Mouse (Mus musculus) liver, postnatal 0 days (tissue): ENCODE results near the gene Dnajc27. TPM values are rescaled to one million over a fixed set of nuclear protein-coding genes. Genes with fewer than 3 reads are reported as not detected.

ENCODE experiments used
- ATAC-seq: fragments of 200-750 bp; cut with Nextera tagmentation; 2 replicates; pipeline ENCODE4 v1.8.0; 2017; ENCODE audit warnings: mild to moderate bottlenecking, moderate library complexity
- DNase-seq: peaks from one replicate; pipeline ENCODE4 v3.0.0-alpha.2; 2016
- H3K27ac ChIP-seq: fragments of 300-500 bp; sonication (generic); 2 replicates; pipeline ENCODE4 v1.5.1; 2014; ENCODE audit warnings: antibody characterized with exemption, moderate library complexity, mild to moderate bottlenecking, low read depth
- H3K27me3 ChIP-seq: fragments of 300-500 bp; sonication (generic); 2 replicates; pipeline ENCODE4 v1.6.1; 2014; ENCODE audit warnings: low read length, control low read depth, mixed read lengths; ENCODE audit not compliant: insufficient read depth
- H3K36me3 ChIP-seq: fragments of 300-500 bp; sonication (generic); replicated peaks from 2 replicates; pipeline ENCODE4 v1.6.1; 2014; ENCODE audit warnings: mild to moderate bottlenecking, control low read depth, low read length, moderate library complexity, mixed read lengths; ENCODE audit not compliant: insufficient read depth
- H3K4me1 ChIP-seq: fragments of 300-500 bp; sonication (generic); 2 replicates; pipeline ENCODE4 v1.6.1; 2014; ENCODE audit warnings: antibody characterized with exemption, mild to moderate bottlenecking, control low read depth; ENCODE audit not compliant: insufficient read depth
- H3K4me2 ChIP-seq: fragments of 300-500 bp; sonication (generic); 2 replicates; pipeline ENCODE4 v1.6.1; 2014; ENCODE audit warnings: low read depth, mild to moderate bottlenecking, low read length, moderate library complexity, mixed read lengths
- H3K4me3 ChIP-seq: fragments of 300-500 bp; sonication (generic); 2 replicates; pipeline ENCODE4 v1.5.1; 2014; ENCODE audit warnings: low read depth, low read length
- H3K9ac ChIP-seq: fragments of 300-500 bp; sonication (generic); replicated peaks from 2 replicates; pipeline ENCODE4 v1.6.1; 2014; ENCODE audit warnings: mild to moderate bottlenecking, moderate library complexity
- H3K9me3 ChIP-seq: fragments of 300-500 bp; sonication (generic); 2 replicates; pipeline ENCODE4 v1.6.1; 2016; ENCODE audit warnings: mild to moderate bottlenecking, control low read depth, low read length, mixed read lengths
- CTCF ChIP-seq: sonication (generic); IDR thresholded peaks from 2 replicates; pipeline ENCODE4 v1.5.1; 2016; ENCODE audit warnings: antibody characterized with exemption, low read depth
- EP300 ChIP-seq: IDR thresholded peaks from 2 replicates; pipeline ENCODE4 v1.6.1; 2016; ENCODE audit warnings: antibody characterized with exemption, low read depth, mild to moderate bottlenecking
- WGBS: fragments of 180-500 bp; shearing (Covaris S2); extraction: QIAGEN DNeasy Blood & Tissue Kit; methylation state at CpG from one replicate; pipeline ENCODE4 v1.1.7; 2014; ENCODE audit not compliant: insufficient replicate concordance; 5-methylcytosine and 5-hydroxymethylcytosine counted together
- polyA plus RNA-seq: library from polyadenylated mRNA; unstranded; fragments of >200 nt; fragmentation: Nextera tagmentation; extraction: Ambion mirVana; gene quantifications from 2 replicates; pipeline ENCODE4 v1.2.1, GENCODE M21; 2015

Dnajc27 gene
- polyA plus RNA-seq, 1 experiment from 2014 or later: 0.59 TPM

- H3K27me3 ChIP-seq: 0 out of 2 replicates have a peak, but pooled peaks cover 2% of the 10 kb centered on the region
- H3K4me3 ChIP-seq: no peak overlapping the region
- no peak overlapping the region for H3K9ac ChIP-seq
- no peaks in the 10 kb centered on the region for H3K4me1 ChIP-seq
- H3K27ac ChIP-seq: no peak overlapping the region
- H3K9me3 ChIP-seq: no peaks in the 10 kb centered on the region
- no peaks in the 10 kb centered on the region for H3K36me3 ChIP-seq
- TF ChIP-seq EP300 (no peak), CTCF (no peak)
- DNase-seq: no peak
- ATAC-seq: no peak
- no peak overlapping the region for H3K4me2 ChIP-seq
Observed at GRCm38 (mm10) chr12:4076383-4076782, 6.0 kb upstream of the Dnajc27 start.

GRCm38 (mm10) chr12:4078069-4078468, 4.3 kb upstream of the Dnajc27 start:
- H3K9ac ChIP-seq: no peak overlapping the region
- no peak overlapping the region for H3K4me3 ChIP-seq
- no peak for ATAC-seq
- no peak for TF ChIP-seq CTCF
- no peak for TF ChIP-seq EP300
- no peak overlapping the region for H3K27ac ChIP-seq
- no peaks in the 10 kb centered on the region for H3K36me3 ChIP-seq
- no peaks in the 10 kb centered on the region for H3K4me1 ChIP-seq
- H3K4me2 ChIP-seq: no peak overlapping the region
- H3K9me3 ChIP-seq: no peaks in the 10 kb centered on the region
- H3K27me3 ChIP-seq: 0 out of 2 replicates have a peak, but pooled peaks cover 2% of the 10 kb centered on the region
- 52% methylated on average over 1 of the region's 1 CpGs for WGBS
- no peak for DNase-seq

- H3K9ac ChIP-seq: no peak overlapping the region
- ATAC-seq (no peak), DNase-seq (peak; percentile 81)
- H3K27me3 ChIP-seq: 0 out of 2 replicates have a peak, but pooled peaks cover 2% of the 10 kb centered on the region
- no peaks in the 10 kb centered on the region for H3K4me1 ChIP-seq
- TF ChIP-seq CTCF (peak; percentile 90), EP300 (no peak)
- no peak overlapping the region for H3K27ac ChIP-seq
- H3K4me3 ChIP-seq: no peak overlapping the region
- H3K36me3 ChIP-seq: no peaks in the 10 kb centered on the region
- H3K9me3 ChIP-seq: no peaks in the 10 kb centered on the region
- WGBS: 0% methylated on average over 2 of the region's 2 CpGs
- H3K4me2 ChIP-seq: no peak overlapping the region
Observed at GRCm38 (mm10) chr12:4080311-4080710, 2.1 kb upstream of the Dnajc27 start.

- no peak for DNase-seq
Observed at GRCm38 (mm10) chr12:4083441-4083840, 1.1 kb downstream of the Dnajc27 start.

GRCm38 (mm10) chr12:4107383-4107782, 25.0 kb downstream of the Dnajc27 start:
- no peaks in the 10 kb centered on the region for H3K4me1 ChIP-seq
- 78% methylated on average over 4 of the region's 4 CpGs for WGBS
- no peak for ATAC-seq

More at GRCm38 (mm10) chr12:4083441-4083840, 1.1 kb downstream of the Dnajc27 start:
- Histone ChIP-seq H3K4me1 (no peaks in the 10 kb centered on the region), H3K27me3 (no peaks in the 10 kb centered on the region), H3K9ac (no peak overlapping the region), H3K36me3 (peaks cover 4% of the 10 kb centered on the region; the same call in 1 of the 2 replicates), H3K27ac (no peak overlapping the region), H3K4me3 (no peak overlapping the region), H3K9me3 (no peaks in the 10 kb centered on the region), H3K4me2 (peak overlapping the region; percentile 83; the same call in 1 of the 2 replicates)
- 64% methylated on average over 8 of the region's 8 CpGs for WGBS
- no peak for TF ChIP-seq EP300
- no peak for TF ChIP-seq CTCF
- ATAC-seq: no peak

GRCm38 (mm10) chr12:4116132-4116531, 33.7 kb downstream of the Dnajc27 start:
- Histone ChIP-seq H3K9me3 (no peaks in the 10 kb centered on the region), H3K4me3 (no peak overlapping the region), H3K4me1 (no peaks in the 10 kb centered on the region), H3K27ac (no peak overlapping the region), H3K4me2 (no peak overlapping the region), H3K9ac (no peak overlapping the region), H3K27me3 (no peaks in the 10 kb centered on the region), H3K36me3 (no peaks in the 10 kb centered on the region)
- no peak for DNase-seq
- 63% methylated on average over 9 of the region's 9 CpGs for WGBS
- TF ChIP-seq EP300 (no peak), CTCF (no peak)
- ATAC-seq: no peak

More at GRCm38 (mm10) chr12:4107383-4107782, 25.0 kb downstream of the Dnajc27 start:
- Histone ChIP-seq H3K4me3 (no peak overlapping the region), H3K36me3 (no peaks in the 10 kb centered on the region; the same call in 1 of the 2 replicates), H3K27ac (no peak overlapping the region), H3K4me2 (no peak overlapping the region), H3K9ac (no peak overlapping the region), H3K27me3 (no peaks in the 10 kb centered on the region), H3K9me3 (no peaks in the 10 kb centered on the region)
- peak; percentile 67 for DNase-seq
- TF ChIP-seq CTCF: peak; percentile 85
- no peak for TF ChIP-seq EP300

GRCm38 (mm10) chr12:4117136-4117535, 34.8 kb downstream of the Dnajc27 start:
- H3K4me2 ChIP-seq: no peak overlapping the region
- H3K4me3 ChIP-seq: no peak overlapping the region
- no peak overlapping the region for H3K27ac ChIP-seq
- DNase-seq: no peak
- TF ChIP-seq CTCF (no peak), EP300 (no peak)
- H3K4me1 ChIP-seq: no peaks in the 10 kb centered on the region
- ATAC-seq: no peak
- H3K9me3 ChIP-seq: no peaks in the 10 kb centered on the region
- no peaks in the 10 kb centered on the region for H3K27me3 ChIP-seq
- WGBS: 83% methylated on average over 3 of the region's 3 CpGs
- no peak overlapping the region for H3K9ac ChIP-seq
- H3K36me3 ChIP-seq: no peaks in the 10 kb centered on the region
